Mouse (Mus musculus) limb, embryonic 14.5 days (tissue): ENCODE data around the gene Nostrin. TPM values are rescaled to one million over a fixed set of nuclear protein-coding genes. Genes with fewer than 3 reads are reported as not detected.

Experiments used
- ATAC-seq: fragments of 200-750 bp; cut with Nextera tagmentation; 2 replicates; pipeline ENCODE4 v1.8.0; 2017; ENCODE audit warnings: low read depth, moderate number of reproducible peaks, moderate TSS enrichment; ENCODE audit not compliant: low FRiP score
- DNase-seq: peaks from one replicate; pipeline ENCODE4 v3.0.0-alpha.2; 2015; ENCODE audit warnings: low spot score
- H3K27ac ChIP-seq: fragments of 300-500 bp; sonication (generic); replicated peaks from 2 replicates; pipeline ENCODE4 v1.5.1; 2014; ENCODE audit warnings: low read depth, mild to moderate bottlenecking, low read length, moderate library complexity, mixed read lengths
- H3K27me3 ChIP-seq: fragments of 300-500 bp; sonication (generic); 2 replicates; pipeline ENCODE4 v1.6.1; 2014; ENCODE audit warnings: low read length, mixed read lengths; ENCODE audit not compliant: control insufficient read depth, insufficient read depth
- H3K36me3 ChIP-seq: fragments of 300-500 bp; sonication (generic); 2 replicates; pipeline ENCODE4 v1.6.1; 2014; ENCODE audit warnings: mild to moderate bottlenecking, low read length, moderate library complexity, mixed read lengths; ENCODE audit not compliant: control insufficient read depth, insufficient read depth
- H3K4me1 ChIP-seq: fragments of 300-500 bp; sonication (generic); 2 replicates; pipeline ENCODE4 v1.6.1; 2014; ENCODE audit warnings: antibody characterized with exemption, low read length, mixed read lengths; ENCODE audit not compliant: control insufficient read depth, insufficient read depth
- H3K4me2 ChIP-seq: fragments of 300-500 bp; sonication (generic); replicated peaks from 2 replicates; pipeline ENCODE4 v1.6.1; 2014; ENCODE audit warnings: low read depth, mild to moderate bottlenecking, low read length, moderate library complexity; ENCODE audit not compliant: severe bottlenecking
- H3K4me3 ChIP-seq: fragments of 300-500 bp; sonication (generic); replicated peaks from 2 replicates; pipeline ENCODE4 v1.5.1; 2014; ENCODE audit warnings: low read length
- H3K9ac ChIP-seq: fragments of 300-500 bp; sonication (generic); 2 replicates; pipeline ENCODE4 v1.6.1; 2014; ENCODE audit warnings: mild to moderate bottlenecking, low read depth, low read length, moderate library complexity; ENCODE audit not compliant: severe bottlenecking
- H3K9me3 ChIP-seq: fragments of 300-500 bp; sonication (generic); 2 replicates; pipeline ENCODE4 v1.6.1; 2016; ENCODE audit warnings: low read length; ENCODE audit not compliant: control insufficient read depth
- POLR2A ChIP-seq: fragments of 200-500 bp; IDR thresholded peaks from 2 replicates; pipeline ENCODE4 v1.8.0; 2012; ENCODE audit warnings: inconsistent platforms, mild to moderate bottlenecking, moderate library complexity, borderline replicate concordance; ENCODE audit not compliant: insufficient read depth, insufficient read length; ENCODE audit errors: extremely low read depth
- WGBS: fragments of 180-500 bp; shearing (Covaris S2); extraction: QIAGEN DNeasy Blood & Tissue Kit; methylation state at CpG from one replicate; pipeline ENCODE4 v1.1.7; 2014; 5-methylcytosine and 5-hydroxymethylcytosine counted together
- polyA plus RNA-seq, 2 experiments: library from polyadenylated mRNA; depleted of rRNA in 1 of 2; stranded (reverse) in 1 of 2; unstranded in 1 of 2; fragments of >200 nt; fragmentation: Nextera tagmentation in 1 of 2; extraction: Ambion mirVana in 1 of 2; gene quantifications; 2 replicates each; pipeline versions ENCODE4 v1.2.1 to v1.2.3; 2012 to 2014

Gene Nostrin
- polyA plus RNA-seq, 2 experiments: 0.45 to 0.80 TPM

DNA sequence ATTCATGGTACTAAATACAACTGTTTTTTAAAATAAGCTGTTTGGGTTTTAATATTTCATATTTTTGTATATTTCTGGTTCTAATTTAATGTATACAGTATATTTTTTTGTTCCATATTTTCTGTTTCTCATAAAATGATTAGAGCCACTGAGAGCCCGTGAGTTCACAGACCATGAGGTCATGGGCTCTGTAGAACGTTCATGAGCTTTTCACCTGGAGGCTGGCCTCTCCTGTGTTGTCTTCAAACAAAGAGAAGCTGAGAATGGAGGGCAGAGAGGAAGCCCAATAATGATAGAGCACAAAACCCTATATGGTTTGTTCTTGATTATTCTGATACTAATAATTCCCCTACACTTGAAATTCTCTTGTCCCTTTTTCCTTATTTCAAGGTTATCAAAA lies 89.1 kb downstream of the Nostrin start:
- no peaks in the 10 kb centered on the region for H3K27me3 ChIP-seq
- no peaks in the 10 kb centered on the region for H3K36me3 ChIP-seq
- no peak for ATAC-seq
- H3K9ac ChIP-seq: no peak overlapping the region
- H3K9me3 ChIP-seq: no peaks in the 10 kb centered on the region
- no peak overlapping the region for H3K27ac ChIP-seq
- H3K4me2 ChIP-seq: no peak overlapping the region
- WGBS: 64% methylated on average over 2 of the region's 2 CpGs
- no peak overlapping the region for H3K4me3 ChIP-seq
- DNase-seq: no peak
- H3K4me1 ChIP-seq: no peaks in the 10 kb centered on the region
- TF ChIP-seq POLR2A: no peak

GRCm38 (mm10) chr2:69226876-69227275 lies 91.3 kb downstream of the Nostrin start:
- no peak for DNase-seq
- TF ChIP-seq POLR2A: no peak

DNA sequence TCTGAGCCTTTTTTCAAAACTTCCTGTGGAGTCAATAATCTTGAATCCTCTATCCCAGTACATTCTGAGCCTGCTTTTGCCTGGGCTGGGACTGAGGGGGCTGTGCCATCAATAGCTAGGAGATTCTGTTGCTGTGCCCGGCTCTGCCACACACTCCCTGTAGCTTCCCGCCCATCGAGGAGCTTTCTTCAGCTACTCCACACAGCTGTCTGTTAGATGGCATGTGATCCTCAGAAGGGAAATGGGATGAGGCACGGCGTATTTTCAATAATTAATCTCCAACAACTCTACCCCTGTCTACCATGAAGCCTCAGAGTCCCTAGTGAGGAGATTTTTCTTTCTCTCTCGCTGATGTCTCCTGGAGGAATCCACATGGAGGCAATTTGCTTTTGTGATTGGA lies 93.0 kb downstream of the Nostrin start:
- Histone ChIP-seq H3K36me3 (no peaks in the 10 kb centered on the region), H3K9me3 (no peaks in the 10 kb centered on the region), H3K4me2 (no peak overlapping the region), H3K4me1 (no peaks in the 10 kb centered on the region), H3K4me3 (no peak overlapping the region), H3K27ac (no peak overlapping the region), H3K27me3 (no peaks in the 10 kb centered on the region), H3K9ac (no peak overlapping the region)
- no peak for ATAC-seq
- DNase-seq: no peak
- WGBS: 89% methylated on average over 6 of the region's 6 CpGs
- no peak for TF ChIP-seq POLR2A

More at GRCm38 (mm10) chr2:69226876-69227275, 91.3 kb downstream of the Nostrin start:
- Histone ChIP-seq H3K36me3 (no peaks in the 10 kb centered on the region), H3K27me3 (no peaks in the 10 kb centered on the region), H3K4me1 (no peaks in the 10 kb centered on the region), H3K4me2 (no peak overlapping the region), H3K9ac (no peak overlapping the region), H3K4me3 (no peak overlapping the region), H3K27ac (no peak overlapping the region), H3K9me3 (no peaks in the 10 kb centered on the region)
- 90% methylated on average over 9 of the region's 9 CpGs for WGBS
- ATAC-seq: no peak

GRCm38 (mm10) chr2:69230137-69230536 lies 94.5 kb downstream of the Nostrin start:
- Histone ChIP-seq H3K4me1 (no peaks in the 10 kb centered on the region), H3K9ac (no peak overlapping the region), H3K4me3 (no peak overlapping the region), H3K36me3 (no peaks in the 10 kb centered on the region), H3K9me3 (no peaks in the 10 kb centered on the region), H3K27me3 (no peaks in the 10 kb centered on the region), H3K27ac (no peak overlapping the region), H3K4me2 (no peak overlapping the region)
- TF ChIP-seq POLR2A: no peak
- ATAC-seq (no peak), DNase-seq (no peak)
- 80% methylated on average over 2 of the region's 2 CpGs for WGBS

DNA sequence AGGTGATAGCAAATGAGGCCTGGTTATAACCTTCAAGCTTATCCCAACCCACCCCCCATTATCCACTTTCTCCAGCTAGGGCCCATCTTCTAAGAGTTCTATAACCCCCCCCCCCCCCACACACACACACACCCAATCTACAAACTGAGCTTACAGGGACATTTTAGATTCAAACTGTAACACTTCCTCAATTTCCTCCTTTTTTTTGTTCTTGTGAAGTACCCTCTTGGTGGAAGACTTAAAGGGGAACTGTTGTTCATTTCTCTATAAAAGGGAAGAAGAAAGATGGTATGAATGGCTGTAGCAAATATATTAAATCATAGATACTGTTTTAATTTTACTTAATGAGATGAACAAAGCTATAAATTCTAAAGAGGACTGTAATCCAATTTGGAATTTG lies 96.5 kb downstream of the Nostrin start:
- TF ChIP-seq POLR2A: no peak
- DNase-seq (no peak), ATAC-seq (no peak)
- Histone ChIP-seq H3K36me3 (no peaks in the 10 kb centered on the region), H3K4me3 (no peak overlapping the region), H3K9me3 (no peaks in the 10 kb centered on the region), H3K27ac (no peak overlapping the region), H3K4me2 (no peak overlapping the region), H3K27me3 (no peaks in the 10 kb centered on the region), H3K4me1 (no peaks in the 10 kb centered on the region), H3K9ac (no peak overlapping the region)
